Mouse (Mus musculus) left cerebral cortex, postnatal 4 days (tissue): ENCODE results near the gene Aqp3. TPM values are rescaled to one million over a fixed set of nuclear protein-coding genes. Genes with fewer than 3 reads are reported as not detected.
"Not testable (repeated sequence)": the region's sequence is repeated elsewhere in the genome, so short reads cannot be mapped to it uniquely, and the experiment has no call there.

ENCODE experiments used
- DNase-seq: peaks from one replicate; pipeline ENCODE4 v3.0.0-alpha.2; 2022
- intact Hi-C: fragments of 180-260 bp; cut with DNase I; formaldehyde crosslinking; loops from one replicate; pipeline ENCODE4 v1.15.1; 2025
- total RNA-seq, 2 experiments: library from RNA; stranded (reverse); gene quantifications; 2 replicates each; pipeline ENCODE4 v1.2.3; 2021

The Aqp3 gene
- total RNA-seq, 2 experiments from 2014 or later = 0.20 TPM; not detected in 1

GRCm38 (mm10) chr4:41108717-41109425, 10.9 kb upstream of the Aqp3 start:
- intact Hi-C loops = no loop called here
- no peak for DNase-seq

DNA sequence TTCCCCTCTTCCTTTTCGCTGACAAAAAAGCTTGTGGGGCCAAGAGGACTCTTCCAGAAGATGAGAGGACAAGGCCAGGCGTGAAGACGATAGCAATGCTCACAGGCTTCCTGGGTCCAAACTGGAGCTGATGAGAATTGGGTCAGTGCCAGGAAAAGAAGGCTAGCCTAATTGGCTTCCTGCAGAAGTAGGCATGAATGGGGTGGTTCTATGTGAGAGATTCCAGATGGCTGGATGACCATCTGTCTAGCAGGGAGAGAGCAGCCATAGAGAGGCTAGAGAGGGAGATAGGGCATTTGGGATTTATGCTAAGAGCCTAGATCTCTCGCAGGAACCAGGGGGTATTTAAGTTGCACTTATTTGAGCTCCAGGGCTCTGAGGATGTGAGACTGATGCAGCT, 9.5 kb upstream of the Aqp3 start:
- intact Hi-C loops = no loop called here
- no peak for DNase-seq

GRCm38 (mm10) chr4:41102901-41103300, 4.9 kb upstream of the Aqp3 start:
- DNase-seq = no peak
- intact Hi-C loops = no loop called here

GRCm38 (mm10) chr4:41100986-41101385, 3.0 kb upstream of the Aqp3 start:
- DNase-seq = no peak
- intact Hi-C loops = no loop called here

DNA sequence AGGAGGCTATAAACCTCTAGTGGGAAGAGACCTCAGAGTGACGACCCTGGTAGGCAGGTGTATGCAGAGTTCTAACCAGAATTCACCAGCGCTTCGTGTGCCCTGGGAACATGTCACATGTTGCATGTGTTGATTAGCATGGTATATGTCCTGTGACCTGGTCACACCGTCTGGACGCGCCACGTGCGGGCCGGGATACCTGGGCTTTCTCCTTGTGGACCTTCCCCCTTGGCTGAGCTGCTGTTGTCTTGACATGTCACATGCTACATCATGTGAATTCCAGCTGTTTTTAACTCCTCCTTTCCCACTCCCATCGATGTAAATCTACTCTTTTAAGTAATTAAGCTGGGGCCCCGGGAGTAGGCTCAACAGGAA, 581 bp upstream of the Aqp3 start:
- intact Hi-C loops = no loop called here
- DNase-seq = no peak

DNA sequence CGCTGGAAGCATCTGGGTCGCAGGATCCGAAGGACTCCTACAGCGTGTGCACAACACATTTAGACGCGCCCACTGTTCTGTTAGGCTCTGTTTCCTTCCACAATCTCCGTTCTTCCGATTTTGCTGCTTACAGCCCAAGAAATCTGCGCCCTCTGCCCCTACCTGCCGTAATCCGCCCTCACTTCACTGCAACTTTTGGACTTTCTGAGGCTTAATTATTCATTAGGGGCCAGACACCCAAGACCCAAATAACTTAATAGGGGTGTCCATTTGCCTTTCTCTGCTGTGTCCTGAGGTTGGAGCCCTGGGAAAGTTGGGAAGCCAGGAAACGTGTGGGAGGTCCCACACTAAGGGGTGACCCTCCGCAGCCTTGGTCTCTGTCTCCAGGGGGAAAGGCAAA, 602 bp downstream of the Aqp3 start:
- no peak for DNase-seq
- intact Hi-C loops = no loop called here

DNA sequence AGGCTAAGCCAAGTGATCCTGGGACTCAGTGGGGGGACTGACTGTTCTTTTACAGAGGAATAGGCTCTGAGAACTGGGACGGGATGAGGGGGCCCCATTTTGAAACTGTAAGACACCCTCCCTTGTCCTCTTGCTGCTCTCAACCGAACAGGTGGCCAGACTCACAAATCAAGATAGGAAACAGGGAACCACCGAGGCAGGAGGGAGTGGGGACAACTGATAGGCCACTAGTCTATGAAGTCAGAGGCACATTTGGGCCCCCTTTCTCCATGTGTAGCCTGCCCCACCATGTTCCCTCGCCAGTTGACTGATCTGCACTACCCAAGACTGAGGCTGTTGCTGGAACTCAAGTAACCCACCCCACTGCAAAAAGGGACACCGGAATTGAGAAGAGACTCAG, 1.2 kb downstream of the Aqp3 start:
- intact Hi-C loops = no loop called here
- no peak for DNase-seq

DNA sequence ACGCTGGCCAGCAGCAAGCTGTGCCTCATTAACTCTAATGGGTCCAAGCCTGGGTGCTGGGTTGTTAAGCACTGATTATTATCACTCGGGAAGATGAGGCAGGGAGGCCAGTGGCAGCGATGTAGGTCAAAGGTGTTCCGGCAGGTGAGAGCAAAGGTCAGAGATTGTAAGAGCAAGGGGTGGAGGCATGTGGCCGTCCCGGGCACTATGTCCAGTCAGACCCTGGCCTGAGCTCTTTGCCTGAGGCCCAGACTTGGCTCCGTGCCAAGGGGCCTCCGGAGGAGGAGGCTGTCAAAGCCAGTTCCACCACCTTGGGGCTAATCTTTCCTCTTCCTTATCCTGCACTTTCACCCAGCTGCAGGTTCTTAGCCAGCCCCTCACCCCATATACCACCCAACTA, 1.8 kb downstream of the Aqp3 start:
- intact Hi-C loops = no loop called here
- no peak for DNase-seq

- DNase-seq = no peak
- intact Hi-C loops = no loop called here
Measured at GRCm38 (mm10) chr4:41094361-41094760, 3.6 kb downstream of the Aqp3 start.

DNA sequence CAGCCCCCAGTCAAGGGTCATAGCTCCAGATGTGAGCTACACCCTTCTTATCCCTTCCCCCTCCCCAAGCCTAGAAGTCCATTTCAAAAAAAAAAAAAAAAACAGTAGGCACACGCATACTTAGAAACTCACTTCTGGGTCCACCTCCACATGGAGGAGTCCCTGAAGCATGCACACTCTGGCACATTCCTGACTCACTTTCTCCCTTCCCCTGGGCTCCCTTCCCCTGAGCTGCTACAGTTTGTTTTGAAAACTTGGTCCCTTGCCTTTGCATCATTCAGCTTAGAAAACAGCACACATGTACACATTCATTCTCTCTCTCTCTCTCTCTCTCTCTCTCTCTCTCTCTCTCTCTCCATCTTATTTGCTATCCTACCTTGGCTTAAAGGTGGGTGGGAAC, 5.0 kb downstream of the Aqp3 start:
- no peak for DNase-seq
- intact Hi-C loops = no loop called here

DNA sequence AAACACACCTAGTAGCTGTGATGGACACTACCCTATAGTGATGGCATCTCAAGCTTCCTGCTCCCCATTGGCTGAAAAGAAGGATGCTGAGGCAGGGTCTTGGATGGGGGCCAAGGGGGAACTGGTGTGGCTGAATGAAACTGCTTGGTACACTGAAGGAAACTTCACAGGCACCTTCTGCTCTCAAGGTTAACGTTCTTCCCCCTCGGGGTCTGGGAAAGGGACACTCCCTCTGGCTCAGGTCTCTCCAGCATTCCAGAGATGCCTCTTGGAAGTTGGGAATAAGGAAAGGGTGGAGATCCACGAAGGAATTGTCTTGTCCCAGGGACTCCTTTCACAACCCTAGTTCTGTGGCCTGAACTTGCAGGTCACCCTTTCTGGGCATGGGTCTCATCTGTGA, 6.6 kb downstream of the Aqp3 start:
- intact Hi-C loops = no loop called here
- DNase-seq = no peak

- no peak for DNase-seq
- intact Hi-C loops = no loop called here
Measured at GRCm38 (mm10) chr4:41089705-41090104, 8.3 kb downstream of the Aqp3 start.

GRCm38 (mm10) chr4:41089189-41089588, 8.8 kb downstream of the Aqp3 start:
- intact Hi-C loops = no loop called here
- DNase-seq = no peak

DNA sequence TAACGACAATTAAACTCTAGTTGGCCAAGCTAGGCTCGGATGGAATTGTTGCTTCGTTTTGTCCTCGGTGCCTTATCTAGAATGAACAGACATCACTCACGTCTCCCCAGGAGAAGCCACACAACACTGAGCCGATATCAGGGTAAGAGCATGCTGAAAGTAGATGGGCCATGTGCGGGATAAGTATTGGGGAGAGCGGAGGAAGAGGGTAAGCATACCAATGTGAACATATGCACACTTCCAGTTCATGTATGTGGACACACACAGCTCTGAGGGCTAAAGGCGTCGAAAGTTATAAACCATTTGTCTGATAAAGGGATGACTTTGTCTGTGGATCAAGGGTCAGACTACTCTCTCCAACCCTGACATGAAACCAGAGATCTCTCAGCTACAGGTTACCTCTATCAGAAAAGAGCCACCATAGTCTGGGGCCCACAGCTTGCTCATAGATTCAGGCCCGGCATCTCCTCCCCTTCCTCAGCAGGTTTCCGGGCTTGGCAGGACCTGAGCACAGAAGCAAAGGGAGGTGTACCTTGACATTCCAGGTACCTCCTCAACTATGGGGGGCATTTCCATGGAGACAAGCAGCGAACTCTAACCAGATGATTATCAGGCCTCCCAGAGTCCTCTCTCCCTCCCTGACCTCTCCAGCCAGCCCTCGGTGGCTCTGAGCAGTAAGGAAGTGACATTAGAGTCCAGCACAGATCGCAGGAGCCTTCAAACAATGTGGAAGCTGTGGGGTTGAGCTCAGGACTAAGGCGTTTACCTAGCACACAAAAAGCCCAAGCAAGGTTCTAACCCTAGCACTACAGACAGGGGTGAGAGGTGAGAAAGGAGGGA, 10.3 kb downstream of the Aqp3 start:
- no peak for DNase-seq
- intact Hi-C loops = no loop called here

GRCm38 (mm10) chr4:41086947-41087346, 11.0 kb downstream of the Aqp3 start:
- intact Hi-C loops = no loop called here
- no peak for DNase-seq

GRCm38 (mm10) chr4:41084819-41085218, 13.2 kb downstream of the Aqp3 start:
- no peak for DNase-seq
- intact Hi-C loops = no loop called here

DNA sequence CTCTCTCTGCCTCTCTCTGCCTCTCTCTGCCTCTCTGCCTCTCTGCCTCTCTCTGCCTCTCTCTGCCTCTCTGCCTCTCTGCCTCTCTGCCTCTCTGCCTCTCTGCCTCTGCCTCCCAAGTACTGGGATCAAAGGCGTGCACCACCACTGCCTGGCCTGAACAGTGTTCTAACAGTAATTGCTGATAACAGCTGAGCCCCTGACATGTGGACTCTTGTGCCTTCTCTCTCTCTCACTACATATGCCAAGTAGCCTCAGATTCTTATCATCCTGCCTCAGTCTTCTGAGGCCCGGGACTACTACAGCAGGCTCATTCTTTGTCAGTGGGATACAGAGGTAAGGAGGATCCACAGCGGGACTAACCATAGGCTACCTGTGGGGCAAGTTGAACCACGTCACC, 15.2 kb downstream of the Aqp3 start:
- intact Hi-C loops, DNase-seq: not testable (repeated sequence)

DNA sequence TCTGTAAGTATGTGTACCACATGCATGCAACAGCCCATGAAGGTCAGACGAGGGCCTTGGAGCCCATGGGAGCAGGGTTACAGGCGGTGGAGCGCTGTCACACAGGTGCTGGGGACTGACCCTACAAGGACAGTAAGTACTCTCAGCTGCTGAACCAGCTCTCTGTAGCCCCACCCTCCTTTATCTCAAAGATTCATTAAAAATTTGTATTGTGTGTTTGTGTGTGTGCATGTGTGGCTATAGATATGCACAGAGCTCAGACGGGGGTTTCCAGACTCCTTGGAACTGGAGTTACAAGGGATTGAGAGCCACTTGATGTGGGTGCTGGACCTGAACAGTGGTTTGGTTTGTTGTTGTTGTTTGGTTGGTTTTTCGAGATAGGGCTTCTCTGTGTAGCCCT, 16.2 kb downstream of the Aqp3 start:
- intact Hi-C loops = no loop called here
- DNase-seq = no peak

DNA sequence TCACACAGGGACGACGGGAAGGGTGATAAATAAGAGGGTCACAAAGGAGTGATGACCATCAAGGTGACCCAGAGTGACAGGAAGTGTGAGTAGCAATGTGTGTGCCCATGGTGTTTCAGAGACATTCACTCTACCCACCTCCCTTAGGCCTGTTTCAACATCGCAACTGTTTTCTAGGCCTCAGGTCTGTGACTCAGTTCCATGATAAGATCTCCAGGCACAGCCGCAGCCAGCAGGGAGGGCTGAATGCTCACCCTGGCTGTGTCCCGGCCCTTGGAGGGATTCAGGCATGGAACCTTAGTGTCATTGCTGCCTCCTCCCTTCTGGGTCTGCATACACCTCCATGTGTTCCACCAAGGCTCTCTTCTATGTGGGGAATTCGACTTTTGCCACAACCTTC, 19.3 kb downstream of the Aqp3 start:
- no peak for DNase-seq
- intact Hi-C loops = no loop called here

DNA sequence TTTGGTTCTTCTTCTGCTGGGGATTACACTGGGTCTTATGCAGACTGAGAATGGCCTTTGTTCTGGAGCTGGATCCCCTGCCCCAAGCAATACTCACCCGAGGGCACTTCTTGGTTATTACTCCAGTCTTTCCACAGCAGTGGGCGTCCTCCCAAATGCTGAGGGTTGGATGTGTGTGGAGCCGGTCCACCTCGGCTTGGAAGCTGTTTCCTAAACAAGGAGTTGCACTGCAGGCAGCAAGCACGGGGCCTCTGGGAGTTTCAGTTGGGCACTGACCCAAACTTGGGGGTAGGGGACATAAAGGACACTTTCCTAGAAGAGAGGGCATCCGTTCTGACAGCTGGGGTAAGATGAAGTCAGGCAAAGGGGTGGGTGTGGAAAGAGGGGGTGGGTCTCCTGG, 23.5 kb downstream of the Aqp3 start:
- intact Hi-C loops = no loop called here
- no peak for DNase-seq

- DNase-seq = no peak
- intact Hi-C loops = no loop called here
Measured at GRCm38 (mm10) chr4:41073008-41073817, 24.8 kb downstream of the Aqp3 start.
